Mouse (Mus musculus) telencephalon, adult 2 months (tissue): ENCODE results near the gene Rps6ka5.

Experiments used
- DNase-seq: peaks from one replicate; pipeline ENCODE4 v3.0.0-alpha.2; 2011; ENCODE audit warnings: low read depth, low spot score

The Rps6ka5 gene

GRCm38 (mm10) chr12:100724606-100725457 lies 2.0 kb downstream of the Rps6ka5 start:
- peak; percentile 100 for DNase-seq

- no peak for DNase-seq
Measured at GRCm38 (mm10) chr12:100724182-100724581, 2.6 kb downstream of the Rps6ka5 start.

GRCm38 (mm10) chr12:100720801-100721200 lies 6.0 kb downstream of the Rps6ka5 start:
- no peak for DNase-seq

GRCm38 (mm10) chr12:100717446-100717845 lies 9.3 kb downstream of the Rps6ka5 start:
- DNase-seq, result no peak

- no peak for DNase-seq
Measured at GRCm38 (mm10) chr12:100716969-100717368, 9.8 kb downstream of the Rps6ka5 start.

GRCm38 (mm10) chr12:100711819-100712218 lies 15.0 kb downstream of the Rps6ka5 start:
- no peak for DNase-seq

GRCm38 (mm10) chr12:100711116-100711691 lies 15.6 kb downstream of the Rps6ka5 start:
- DNase-seq, result no peak

- no peak for DNase-seq
Measured at GRCm38 (mm10) chr12:100710432-100710831, 16.4 kb downstream of the Rps6ka5 start.

- DNase-seq, result no peak
Measured at GRCm38 (mm10) chr12:100707312-100707711, 19.5 kb downstream of the Rps6ka5 start.

- no peak for DNase-seq
Measured at GRCm38 (mm10) chr12:100705057-100705722, 21.6 kb downstream of the Rps6ka5 start.

GRCm38 (mm10) chr12:100698019-100698418 lies 28.8 kb downstream of the Rps6ka5 start:
- no peak for DNase-seq

GRCm38 (mm10) chr12:100696621-100697020 lies 30.2 kb downstream of the Rps6ka5 start:
- DNase-seq, result no peak

GRCm38 (mm10) chr12:100695252-100695651 lies 31.5 kb downstream of the Rps6ka5 start:
- DNase-seq, result no peak

- DNase-seq, result no peak
Measured at GRCm38 (mm10) chr12:100692208-100692607, 34.6 kb downstream of the Rps6ka5 start.

GRCm38 (mm10) chr12:100690444-100690843 lies 36.3 kb downstream of the Rps6ka5 start:
- no peak for DNase-seq

- DNase-seq, result no peak
Measured at GRCm38 (mm10) chr12:100688177-100688576, 38.6 kb downstream of the Rps6ka5 start.

- peak; percentile 16 for DNase-seq
Measured at GRCm38 (mm10) chr12:100687001-100687400, 39.8 kb downstream of the Rps6ka5 start.

- DNase-seq, result no peak
Measured at GRCm38 (mm10) chr12:100681752-100682151, 45.0 kb downstream of the Rps6ka5 start.

- no peak for DNase-seq
Measured at GRCm38 (mm10) chr12:100681241-100681640, 45.5 kb downstream of the Rps6ka5 start.

- no peak for DNase-seq
Measured at GRCm38 (mm10) chr12:100680676-100681075, 46.1 kb downstream of the Rps6ka5 start.

- no peak for DNase-seq
Measured at GRCm38 (mm10) chr12:100670647-100671199, 56.1 kb downstream of the Rps6ka5 start.

GRCm38 (mm10) chr12:100665294-100665693 lies 61.5 kb downstream of the Rps6ka5 start:
- DNase-seq, result no peak
